Comparison of ENCODE assay signal across 11 mouse cellular contexts in genomic region chr9:62407357-62408146, GRCm38 (mm10).
DNase-seq lines count a peak whose midpoint lies in the region; ATAC-seq and TF ChIP-seq lines count a peak whose summit lies in the region.
"Had no signal": no experiment of that assay in that cellular context is flagged by ENCODE, and none has a peak within 500 bp of the region (broad histone marks: within the 10 kb centered on the region; RNA-seq: fewer than 3 reads in every experiment).

No protein-coding gene starts in this region.

- H3K9ac ChIP-seq in kidney, embryonic 15.5 days: no peak overlapping the region
- H3K9ac ChIP-seq in liver, embryonic 16.5 days (ENCODE audit: low read depth, low read length): no peak overlapping the region
- no peak overlapping the region for H3K9ac ChIP-seq in stomach, postnatal 0 days (ENCODE audit: low read length)
- H3K9ac ChIP-seq: embryonic facial prominence, embryonic 15.5 days had no signal

- TF ChIP-seq POLR2A in kidney, adult 2 months (IDR thresholded peaks at IDR 0.05; ENCODE audit: low read depth, low read length): no peak

- H3K9me3 ChIP-seq in kidney, embryonic 15.5 days (replicated peaks): no peaks in the 10 kb centered on the region
- no peaks in the 10 kb centered on the region; the same call in 1 of the 2 replicates for H3K9me3 ChIP-seq in liver, embryonic 16.5 days (replicated peaks; ENCODE audit: control insufficient read depth, low read length)
- H3K9me3 ChIP-seq in stomach, postnatal 0 days (ENCODE audit: control insufficient read depth, low read length): no peaks in the 10 kb centered on the region; the same call in 1 of the 2 replicates
- H3K9me3 ChIP-seq: embryonic facial prominence, embryonic 15.5 days had no signal

- no peak overlapping the region for H3K4me2 ChIP-seq in kidney, embryonic 15.5 days
- no peak overlapping the region for H3K4me2 ChIP-seq in liver, embryonic 16.5 days (ENCODE audit: low read depth, low read length)
- no peak overlapping the region for H3K4me2 ChIP-seq in stomach, postnatal 0 days (replicated peaks; ENCODE audit: low read depth)
- H3K4me2 ChIP-seq: embryonic facial prominence, embryonic 15.5 days had no signal

- no peak overlapping the region for H3K4me3 ChIP-seq in kidney, adult 2 months (ENCODE audit: insufficient read depth, low read depth, low read length)
- no peak overlapping the region for H3K4me3 ChIP-seq in kidney, embryonic 15.5 days (replicated peaks)
- no peak overlapping the region for H3K4me3 ChIP-seq in liver, embryonic 16.5 days (ENCODE audit: low read depth, low read length)
- no peak overlapping the region for H3K4me3 ChIP-seq in stomach, postnatal 0 days (ENCODE audit: low read depth, low read length)
- H3K4me3 ChIP-seq: embryonic facial prominence, embryonic 15.5 days had no signal

- no peaks in the 10 kb centered on the region for H3K4me1 ChIP-seq in kidney, adult 2 months (ENCODE audit: control insufficient read depth, insufficient read depth, low read length)
- H3K4me1 ChIP-seq in kidney, embryonic 15.5 days: no peaks in the 10 kb centered on the region
- H3K4me1 ChIP-seq in liver, embryonic 16.5 days (ENCODE audit: control insufficient read depth, low read depth, low read length): peaks cover 11% of the 10 kb centered on the region
- no peaks in the 10 kb centered on the region for H3K4me1 ChIP-seq in stomach, postnatal 0 days (replicated peaks; ENCODE audit: control insufficient read depth, insufficient read depth)
- H3K4me1 ChIP-seq: embryonic facial prominence, embryonic 15.5 days had no signal

- ATAC-seq in kidney, embryonic 15.5 days (replicated peaks; ENCODE audit: low FRiP score): no peak
- 0 out of 2 replicates have a peak, but pooled peaks have one; percentile 5 for ATAC-seq in liver, embryonic 16.5 days (ENCODE audit: low read depth)
- no peak for ATAC-seq in stomach, postnatal 0 days (ENCODE audit: low FRiP score, low TSS enrichment)

- no peaks in the 10 kb centered on the region for H3K36me3 ChIP-seq in kidney, adult 2 months (ENCODE audit: control insufficient read depth, insufficient read depth, low read length)
- H3K36me3 ChIP-seq in kidney, embryonic 15.5 days: no peaks in the 10 kb centered on the region
- no peaks in the 10 kb centered on the region for H3K36me3 ChIP-seq in liver, embryonic 16.5 days (ENCODE audit: control insufficient read depth, insufficient read depth)
- no peaks in the 10 kb centered on the region for H3K36me3 ChIP-seq in stomach, postnatal 0 days (ENCODE audit: control insufficient read depth, insufficient read depth, low read length)
- H3K36me3 ChIP-seq: embryonic facial prominence, embryonic 15.5 days had no signal

- WGBS in kidney, adult 2 months: 76% methylated on average over 5 of the region's 5 CpGs
- WGBS in kidney, embryonic 15.5 days: 76% methylated on average over 5 of the region's 5 CpGs
- WGBS in liver, embryonic 16.5 days (ENCODE audit: insufficient replicate concordance): 41% methylated on average over 5 of the region's 5 CpGs
- WGBS in stomach, postnatal 0 days: 58% methylated on average over 5 of the region's 5 CpGs

- H3K27ac ChIP-seq in kidney, adult 2 months (ENCODE audit: insufficient read depth, low read depth, low read length): peak overlapping the region; percentile 10; the same call in 1 of the 2 replicates
- no peak overlapping the region for H3K27ac ChIP-seq in kidney, embryonic 15.5 days
- H3K27ac ChIP-seq in liver, embryonic 16.5 days (ENCODE audit: low read length): peak overlapping the region; percentile 1; the same call in 1 of the 2 replicates
- H3K27ac ChIP-seq in stomach, postnatal 0 days (replicated peaks): no peak overlapping the region
- H3K27ac ChIP-seq: embryonic facial prominence, embryonic 15.5 days had no signal

- DNase-seq in kidney, adult 2 months: peak; percentile 66
- DNase-seq in R1 (ENCODE audit: low read depth, low spot score): peak; percentile 78
- DNase-seq in stomach, postnatal 0 days (ENCODE audit: low spot score): no peak
- DNase-seq in urinary bladder, adult 18-20 months (ENCODE audit: low spot score in 2 of 2): no peak
- no peak for DNase-seq in spleen, postnatal 14 days (ENCODE audit: low spot score in 2 of 2)
- DNase-seq: adrenal gland, adult 8-10 months; cerebellum, adult 18-20 months had no signal

- no peak for TF ChIP-seq CTCF in kidney, adult 2 months (conservative IDR thresholded peaks at IDR 0.05; ENCODE audit: insufficient read depth, insufficient read length, low read depth, low read length)
- peak; percentile 18; the same call in 1 of the 2 replicates for TF ChIP-seq CTCF in stomach, postnatal 0 days (IDR thresholded peaks at IDR 0.05; ENCODE audit: low read depth)

- TF ChIP-seq EP300 in stomach, postnatal 0 days (optimal IDR thresholded peaks at IDR 0.05): no peak

- H3K27me3 ChIP-seq in kidney, adult 2 months (replicated peaks; ENCODE audit: control insufficient read depth, insufficient read depth, low read length): no peaks in the 10 kb centered on the region
- no peaks in the 10 kb centered on the region for H3K27me3 ChIP-seq in kidney, embryonic 15.5 days
- H3K27me3 ChIP-seq in liver, embryonic 16.5 days (ENCODE audit: control insufficient read depth, insufficient read depth, low read depth, low read length): no peaks in the 10 kb centered on the region
- H3K27me3 ChIP-seq in stomach, postnatal 0 days (ENCODE audit: control insufficient read depth, insufficient read depth, low read length): no peaks in the 10 kb centered on the region
- H3K27me3 ChIP-seq: CH12.LX; embryonic facial prominence, embryonic 15.5 days had no signal

Comparison
In these comparisons a context has a peak if more than half of its experiments do, and no peak if none do; other contexts are left out.
1. H3K27ac ChIP-seq: peak in kidney, adult 2 months (single experiment) and liver, embryonic 16.5 days (single experiment); none in kidney, embryonic 15.5 days (single experiment) and stomach, postnatal 0 days (single experiment).
2. DNase-seq: peak in kidney, adult 2 months (single experiment) and R1 (single experiment); none in stomach, postnatal 0 days (single experiment), urinary bladder, adult 18-20 months (0 of 2) and spleen, postnatal 14 days (0 of 2).